Mouse (Mus musculus) spleen, embryonic (tissue): ENCODE results near the gene Cypt2.
"Not testable (repeated sequence)": the region's sequence is repeated elsewhere in the genome, so short reads cannot be mapped to it uniquely, and the experiment has no call there.

ENCODE experiments used
- CTCF ChIA-PET: fragments of 350-600 bp; sonication (Branson Sonifier 250); formaldehyde crosslinking; loops from one replicate; lab custom pipeline; 2022; lab: Charles Lee

Cypt2 gene

DNA sequence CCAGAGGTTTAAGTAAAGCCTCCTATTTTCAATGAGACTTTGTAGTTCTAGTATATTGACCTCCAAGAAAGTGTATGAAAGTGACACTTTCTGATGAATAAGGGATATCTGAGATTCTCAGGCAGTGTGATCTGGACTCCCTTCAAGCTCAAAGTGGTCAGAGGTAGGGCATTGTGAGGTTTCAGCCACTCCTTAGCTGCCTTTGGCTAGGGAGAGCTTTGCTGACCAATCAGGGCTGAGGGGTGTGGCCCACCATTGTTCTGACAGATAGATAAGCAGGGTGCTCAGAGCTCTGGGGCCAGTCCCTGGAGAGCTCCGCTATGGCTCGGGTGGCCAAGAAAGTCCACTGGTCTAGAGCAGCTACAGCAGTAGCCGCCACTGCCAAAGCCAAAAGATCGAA, at the start of gene Cypt2:
TSS of gene Cypt2 (plus strand) at position 301 of the 400 bp plus-strand sequence.
- CTCF ChIA-PET = not testable (repeated sequence)

GRCm38 (mm10) chrX:105546234-105546633, 46.7 kb downstream of the Cypt2 start:
- CTCF ChIA-PET = no interaction called here
